Mouse (Mus musculus) hindbrain, postnatal 0 days (tissue): Measurements from ENCODE around the gene Cracr2b. TPM values are rescaled to one million over a fixed set of nuclear protein-coding genes. Genes with fewer than 3 reads are reported as not detected.

ENCODE experiments used
- ATAC-seq: fragments of 200-750 bp; cut with Nextera tagmentation; 2 replicates; pipeline ENCODE4 v1.8.0; 2017; ENCODE audit warnings: mild to moderate bottlenecking, moderate TSS enrichment, moderate library complexity
- DNase-seq: peaks from one replicate; pipeline ENCODE4 v3.0.0-alpha.2; 2015; ENCODE audit warnings: low spot score
- H3K27ac ChIP-seq: fragments of 300-500 bp; sonication (generic); 2 replicates; pipeline ENCODE4 v1.5.1; 2014; ENCODE audit warnings: mild to moderate bottlenecking
- H3K27me3 ChIP-seq: fragments of 300-500 bp; sonication (generic); 2 replicates; pipeline ENCODE4 v1.6.1; 2014; ENCODE audit warnings: low read length, mixed read lengths; ENCODE audit not compliant: insufficient read depth
- H3K36me3 ChIP-seq: fragments of 300-500 bp; sonication (generic); 2 replicates; pipeline ENCODE4 v1.6.1; 2014; ENCODE audit warnings: low read length, mixed read lengths; ENCODE audit not compliant: insufficient read depth
- H3K4me1 ChIP-seq: fragments of 300-500 bp; sonication (generic); 2 replicates; pipeline ENCODE4 v1.6.1; 2014; ENCODE audit warnings: antibody characterized with exemption, low read length, mixed read lengths; ENCODE audit not compliant: insufficient read depth
- H3K4me2 ChIP-seq: fragments of 300-500 bp; sonication (generic); 2 replicates; pipeline ENCODE4 v1.6.1; 2014; ENCODE audit warnings: low read depth, mild to moderate bottlenecking, low read length, moderate library complexity, mixed read lengths
- H3K4me3 ChIP-seq: fragments of 300-500 bp; sonication (generic); 2 replicates; pipeline ENCODE4 v1.5.1; 2014; ENCODE audit warnings: low read length
- H3K9ac ChIP-seq: fragments of 300-500 bp; sonication (generic); replicated peaks from 2 replicates; pipeline ENCODE4 v1.6.1; 2014; ENCODE audit warnings: mild to moderate bottlenecking, low read length, moderate library complexity, mixed read lengths
- H3K9me3 ChIP-seq: fragments of 300-500 bp; sonication (generic); 2 replicates; pipeline ENCODE4 v1.6.1; 2016; ENCODE audit warnings: low read length, mixed read lengths
- CTCF ChIP-seq: IDR thresholded peaks from 2 replicates; pipeline ENCODE4 v1.5.1; 2016; ENCODE audit warnings: antibody characterized with exemption, control low read depth, low read depth
- WGBS: fragments of 180-500 bp; shearing (Covaris S2); extraction: QIAGEN DNeasy Blood & Tissue Kit; methylation state at CpG from one replicate; pipeline ENCODE4 v1.1.7; 2014; 5-methylcytosine and 5-hydroxymethylcytosine counted together
- polyA plus RNA-seq: library from polyadenylated mRNA; unstranded; fragments of >200 nt; fragmentation: Nextera tagmentation; extraction: Ambion mirVana; gene quantifications from 2 replicates; pipeline ENCODE4 v1.2.1, GENCODE M21; 2015
- total RNA-seq: library from RNA; depleted of rRNA; stranded (reverse); fragments of >200 nt; gene quantifications from 2 replicates; pipeline ENCODE4 v1.2.3, GENCODE M21; 2014

The Cracr2b gene
- total and polyA plus RNA-seq, 2 experiments from 2014 or later, result 5.0 to 9.1 TPM

DNA sequence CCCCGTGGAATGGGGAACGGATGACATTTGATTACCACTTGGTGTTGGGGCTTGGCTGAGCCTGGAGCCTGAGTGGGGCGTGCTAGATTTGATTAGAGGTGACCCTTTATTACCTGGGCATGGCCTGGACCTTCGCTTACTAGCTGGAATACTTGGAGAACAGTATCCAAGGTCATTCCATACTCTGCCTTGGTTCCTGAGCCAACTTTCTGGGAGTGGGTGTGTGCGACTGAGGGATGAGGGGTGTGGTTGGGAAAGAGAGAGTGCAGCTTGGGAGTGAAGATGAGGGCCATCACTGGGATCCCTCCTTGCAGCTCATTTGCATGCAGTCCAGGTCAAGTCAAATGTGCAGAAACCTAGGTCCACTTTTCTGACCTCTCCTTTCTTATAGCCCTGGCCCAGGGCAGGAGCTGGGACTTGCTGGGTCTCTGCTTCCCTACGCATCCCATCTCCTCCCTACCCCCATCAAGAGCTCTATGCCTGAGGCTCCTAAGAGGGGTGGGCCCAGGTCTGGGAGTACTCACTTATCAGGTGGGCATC is 22.3 kb downstream of the Cracr2b start:
- H3K4me3 ChIP-seq, result peak overlapping the region; percentile 70
- no peaks in the 10 kb centered on the region for H3K27me3 ChIP-seq
- ATAC-seq (no peak), DNase-seq (no peak)
- WGBS, result 69% methylated on average over 6 of the region's 6 CpGs
- no peaks in the 10 kb centered on the region for H3K9me3 ChIP-seq
- no peak for TF ChIP-seq CTCF
- H3K9ac ChIP-seq, result peak overlapping the region; percentile 78; the same call in 1 of the 2 replicates
- peaks cover 12% of the 10 kb centered on the region for H3K4me1 ChIP-seq
- H3K4me2 ChIP-seq, result peak overlapping the region; percentile 93
- no peaks in the 10 kb centered on the region for H3K36me3 ChIP-seq
- no peak overlapping the region for H3K27ac ChIP-seq

DNA sequence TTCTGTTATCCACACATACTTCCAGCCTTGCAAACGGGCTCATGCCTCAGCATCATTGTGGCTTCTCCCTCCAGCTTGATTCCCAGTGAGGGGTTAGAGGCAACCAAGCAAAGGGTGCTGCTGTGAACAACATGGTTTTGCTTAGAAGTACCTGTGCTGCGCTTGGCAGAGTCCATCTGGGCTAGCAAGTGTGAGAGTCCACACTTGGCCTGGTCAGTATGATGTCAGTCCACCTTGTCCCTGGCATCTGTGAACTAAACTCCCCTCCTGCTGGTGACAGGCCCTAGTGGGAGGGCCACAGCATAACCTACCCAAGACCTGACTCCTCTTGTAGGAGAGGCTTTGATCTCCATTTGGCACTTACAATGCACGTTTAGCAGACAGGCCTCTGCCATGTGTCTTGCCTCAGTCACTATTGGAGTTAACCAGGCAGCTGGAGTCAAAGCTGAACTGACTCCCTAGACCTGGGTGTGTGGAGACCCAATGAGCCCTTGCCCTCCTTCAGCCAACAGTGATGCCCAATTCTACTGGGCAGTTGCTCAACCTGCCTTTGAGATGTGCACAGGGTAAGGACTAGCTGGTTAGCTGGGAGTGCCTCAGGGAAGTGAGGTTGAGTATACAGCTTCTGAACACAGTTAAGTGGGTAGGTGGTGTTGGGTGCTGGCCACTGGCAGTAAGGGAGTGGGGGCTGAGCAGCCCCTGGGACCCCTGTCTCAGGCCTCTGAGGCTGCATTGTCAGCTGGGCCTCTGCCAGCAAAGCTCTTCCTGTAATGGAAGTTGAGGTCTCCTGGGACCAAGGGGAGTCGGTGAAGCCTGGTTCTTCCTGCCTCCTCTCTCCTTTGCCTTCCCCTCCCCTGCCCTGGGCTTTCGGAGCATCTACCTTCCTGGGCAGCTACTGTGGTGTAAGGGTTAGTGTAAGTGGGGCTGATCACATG is 23.6 kb downstream of the Cracr2b start:
- DNase-seq (no peak), ATAC-seq (no peak)
- TF ChIP-seq CTCF, result no peak
- Histone ChIP-seq H3K4me3 (no peak overlapping the region), H3K27ac (no peak overlapping the region), H3K4me1 (peaks cover 12% of the 10 kb centered on the region), H3K4me2 (peak overlapping the region; percentile 93; the same call in 1 of the 2 replicates), H3K27me3 (no peaks in the 10 kb centered on the region), H3K9me3 (no peaks in the 10 kb centered on the region), H3K36me3 (no peaks in the 10 kb centered on the region), H3K9ac (no peak overlapping the region)
- WGBS, result 69% methylated on average over 5 of the region's 5 CpGs

DNA sequence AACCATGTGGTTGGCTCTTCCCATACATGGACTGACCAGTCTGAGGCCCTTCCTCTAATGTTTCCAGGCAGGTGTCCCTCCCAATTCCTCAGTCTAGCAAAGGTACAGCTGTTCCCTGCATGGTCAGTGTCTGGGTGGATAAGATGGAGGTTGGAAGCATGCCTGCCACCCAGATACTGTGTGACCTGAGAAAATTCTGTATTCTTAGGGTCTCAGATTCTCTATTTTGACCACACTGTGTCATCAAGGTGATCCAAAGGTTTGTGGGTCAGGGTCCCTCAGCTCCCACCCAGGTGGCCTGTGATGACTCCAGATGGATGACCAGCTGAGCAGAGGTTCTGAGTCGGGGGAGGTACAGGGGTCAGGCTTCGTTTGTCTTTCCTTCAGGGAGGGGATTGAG is 24.3 kb downstream of the Cracr2b start:
- Histone ChIP-seq H3K9me3 (no peaks in the 10 kb centered on the region), H3K27ac (no peak overlapping the region; the same call in 1 of the 2 replicates), H3K27me3 (no peaks in the 10 kb centered on the region), H3K9ac (no peak overlapping the region), H3K4me2 (no peak overlapping the region), H3K4me3 (no peak overlapping the region), H3K4me1 (peaks cover 12% of the 10 kb centered on the region), H3K36me3 (no peaks in the 10 kb centered on the region)
- 53% methylated on average over 2 of the region's 2 CpGs for WGBS
- ATAC-seq (no peak), DNase-seq (no peak)
- TF ChIP-seq CTCF, result no peak

DNA sequence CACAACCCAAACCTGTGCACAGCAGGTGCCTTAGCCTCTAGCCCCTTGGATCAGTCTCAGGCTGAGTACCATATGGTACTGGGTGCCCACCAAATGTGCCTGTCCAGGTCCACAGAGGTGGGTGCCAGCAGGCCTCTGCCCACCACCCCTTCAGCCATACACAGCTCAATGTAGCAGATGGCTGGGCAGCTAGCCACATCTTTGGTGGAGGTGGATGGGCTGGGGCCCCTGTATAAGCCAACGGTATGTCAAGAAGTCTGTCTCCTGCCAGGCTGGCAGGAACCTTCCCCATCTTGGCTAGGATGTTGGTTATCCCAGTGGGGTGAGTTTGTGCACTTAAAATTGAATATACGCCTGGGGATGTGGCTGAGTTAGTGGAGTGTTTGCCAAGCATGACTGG is 24.7 kb downstream of the Cracr2b start:
- 62% methylated on average over 2 of the region's 2 CpGs for WGBS
- Histone ChIP-seq H3K9me3 (no peaks in the 10 kb centered on the region), H3K4me1 (peaks cover 12% of the 10 kb centered on the region), H3K27ac (no peak overlapping the region; the same call in 1 of the 2 replicates), H3K4me3 (no peak overlapping the region), H3K9ac (no peak overlapping the region), H3K4me2 (no peak overlapping the region), H3K27me3 (no peaks in the 10 kb centered on the region), H3K36me3 (no peaks in the 10 kb centered on the region)
- no peak for TF ChIP-seq CTCF
- DNase-seq, result peak; percentile 66
- 0 out of 2 replicates have a peak, but pooled peaks have one; percentile 8 for ATAC-seq

DNA sequence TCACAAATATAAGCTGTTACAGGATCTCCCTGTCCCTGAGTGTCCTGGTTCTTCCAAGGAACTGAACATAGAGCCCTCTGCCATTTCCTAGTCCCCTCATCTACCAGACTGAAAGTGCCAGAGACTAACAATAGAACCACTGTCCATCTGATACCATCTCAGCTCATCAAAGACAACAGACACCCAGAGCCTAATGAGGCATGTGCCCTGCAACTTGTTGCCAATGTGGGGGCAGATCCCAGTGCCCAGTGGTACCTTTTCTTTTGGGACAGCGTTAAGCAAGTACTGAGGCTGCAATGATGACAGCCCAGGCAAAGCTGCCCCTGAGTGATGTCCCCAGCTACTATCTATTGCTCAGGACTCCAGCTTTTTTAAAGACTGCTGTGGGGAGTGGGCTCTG is 25.3 kb downstream of the Cracr2b start:
- no peak for TF ChIP-seq CTCF
- H3K9ac ChIP-seq, result no peak overlapping the region
- peaks cover 9% of the 10 kb centered on the region for H3K4me1 ChIP-seq
- H3K4me2 ChIP-seq, result no peak overlapping the region
- no peak for DNase-seq
- H3K36me3 ChIP-seq, result no peaks in the 10 kb centered on the region
- H3K9me3 ChIP-seq, result no peaks in the 10 kb centered on the region
- no peak for ATAC-seq
- H3K27me3 ChIP-seq, result no peaks in the 10 kb centered on the region
- WGBS, result 73% methylated on average over 1 of the region's 1 CpGs
- H3K27ac ChIP-seq, result no peak overlapping the region
- no peak overlapping the region for H3K4me3 ChIP-seq

DNA sequence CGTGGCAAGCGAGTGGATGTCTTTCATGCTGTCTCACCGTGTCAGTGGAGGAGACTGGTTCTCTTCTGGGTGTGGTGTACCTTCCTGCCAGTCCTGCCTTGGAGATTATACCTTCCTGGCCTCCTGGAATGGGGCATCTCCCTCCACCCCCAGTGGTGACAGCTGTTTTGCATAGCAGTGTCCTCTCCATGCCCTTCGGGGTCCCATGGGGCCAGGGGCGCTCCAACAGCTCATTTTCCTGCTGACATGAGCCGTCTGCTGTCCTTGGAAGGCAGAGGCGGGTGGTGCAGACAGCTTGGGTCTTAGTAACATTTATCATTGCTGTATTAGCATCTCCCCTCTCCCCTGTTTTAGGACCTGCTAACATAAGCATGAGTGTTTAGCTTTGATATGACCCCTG is 26.2 kb downstream of the Cracr2b start:
- peaks cover 9% of the 10 kb centered on the region for H3K4me1 ChIP-seq
- no peaks in the 10 kb centered on the region for H3K9me3 ChIP-seq
- 64% methylated on average over 7 of the region's 7 CpGs for WGBS
- H3K4me3 ChIP-seq, result no peak overlapping the region
- ATAC-seq (no peak), DNase-seq (no peak)
- H3K27me3 ChIP-seq, result no peaks in the 10 kb centered on the region
- H3K9ac ChIP-seq, result no peak overlapping the region
- peaks cover under 1% of the 10 kb centered on the region for H3K36me3 ChIP-seq
- H3K4me2 ChIP-seq, result no peak overlapping the region
- H3K27ac ChIP-seq, result no peak overlapping the region
- no peak for TF ChIP-seq CTCF

DNA sequence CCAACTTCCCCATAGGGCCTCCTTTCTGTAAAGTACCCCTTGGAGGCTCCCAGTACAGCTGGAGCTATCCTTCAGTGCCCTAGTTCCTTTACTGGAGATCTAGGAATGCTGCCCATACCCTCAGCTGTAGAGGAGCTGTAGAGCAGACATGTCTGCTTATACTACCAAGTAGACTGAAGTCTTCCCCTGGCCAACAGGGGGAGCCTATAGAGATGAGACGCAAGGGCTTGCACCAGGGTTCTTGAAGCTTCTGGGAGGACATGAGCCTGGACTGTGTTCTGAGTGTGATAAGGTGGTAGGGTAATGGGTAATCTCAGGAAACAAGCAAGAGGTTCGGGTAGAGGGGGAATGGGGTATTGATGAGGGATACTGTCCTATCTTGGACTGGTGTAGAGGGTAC is 30.3 kb downstream of the Cracr2b start:
- Histone ChIP-seq H3K36me3 (peaks cover 10% of the 10 kb centered on the region), H3K27ac (no peak overlapping the region), H3K4me3 (no peak overlapping the region), H3K27me3 (no peaks in the 10 kb centered on the region), H3K4me2 (no peak overlapping the region), H3K9ac (no peak overlapping the region), H3K4me1 (no peaks in the 10 kb centered on the region), H3K9me3 (no peaks in the 10 kb centered on the region)
- TF ChIP-seq CTCF, result peak; percentile 36
- DNase-seq (no peak), ATAC-seq (no peak)
- 82% methylated on average over 2 of the region's 2 CpGs for WGBS
